Mouse (Mus musculus) ES-E14 (cell line): ENCODE measurements around the gene Senp1.

Experiments
- CHD2 ChIP-seq: IDR thresholded peaks from 2 replicates; pipeline ENCODE4 v1.6.1; 2014; ENCODE audit warnings: mild to moderate bottlenecking, low read depth, low read length, inconsistent platforms
- HCFC1 ChIP-seq: IDR thresholded peaks from 2 replicates; pipeline ENCODE4 v1.6.1; 2012; ENCODE audit warnings: low read length, inconsistent platforms, borderline replicate concordance; ENCODE audit not compliant: insufficient read depth
- MAFK ChIP-seq: IDR thresholded peaks from 2 replicates; pipeline ENCODE4 v1.6.1; 2014; ENCODE audit warnings: mild to moderate bottlenecking, low read depth, low read length, inconsistent platforms; ENCODE audit not compliant: insufficient read depth
- ZNF384 ChIP-seq: IDR thresholded peaks from 2 replicates; pipeline ENCODE4 v1.6.1; 2012; ENCODE audit warnings: low read depth, low read length, inconsistent platforms

- TF ChIP-seq MAFK (no peak), ZNF384 (no peak), CHD2 (no peak), HCFC1 (no peak)
Observed at GRCm38 (mm10) chr15:98017925-98018324, 75.6 kb downstream of the Senp1 start.
